Mouse (Mus musculus): ENCODE results near the gene Ttpal. TPM values are rescaled to one million over a fixed set of nuclear protein-coding genes. Genes with fewer than 3 reads are reported as not detected.

The Ttpal gene
- total RNA-seq, 4 experiments from 2014 or later: 26.8 to 38.6 (median 31.5) TPM

GRCm38 (mm10) chr2:163662698-163663221 is 60.6 kb downstream of the Ttpal start:
- DNase-seq: no peak

- no peak for DNase-seq
These were observed 61.8 kb downstream of the Ttpal start for GRCm38 (mm10) chr2:163663930-163664329.

- DNase-seq: no peak
These were observed 64.9 kb downstream of the Ttpal start for GRCm38 (mm10) chr2:163667045-163667444.

Other genes starting within 250 kb of the Ttpal start
- 1 to 10 TPM; 3.7 to 7.1 (median 5.7) TPM for gene Jph2, start 204.3 kb upstream of the Ttpal start, total RNA-seq (2022)
- 10 to 100 TPM; 33.2 to 39.2 (median 38.5) TPM for gene Oser1, start 177.6 kb upstream of the Ttpal start, total RNA-seq (2022)
- gene Gdap1l1, start 163.8 kb upstream of the Ttpal start, total RNA-seq (2022): 1 to 10 TPM; 4.7 to 5.8 (median 4.8) TPM
- gene Fitm2, start 129.7 kb upstream of the Ttpal start, total RNA-seq (2022): 100 to 1,000 TPM in 1 of 4 experiments, 10 to 100 TPM in 3; 81.0 to 128 (median 92.8) TPM
- not detected for gene R3hdml, start 110.0 kb upstream of the Ttpal start, total RNA-seq (2022)
- under 1 TPM in 2 of 4 experiments, not detected in 2; 0.06 to 0.16 TPM for gene Hnf4a, start 95.5 kb upstream of the Ttpal start, total RNA-seq (2022)
- 100 to 1,000 TPM; 566 to 814 (median 738) TPM for gene Serinc3, start 42.8 kb downstream of the Ttpal start, total RNA-seq (2022)
- gene Pkig, start 56.1 kb downstream of the Ttpal start, total RNA-seq (2022): 10 to 100 TPM; 37.6 to 60.4 (median 57.4) TPM
- gene Ada, start 147.9 kb downstream of the Ttpal start, total RNA-seq (2022): 1 to 10 TPM; 3.3 to 6.1 (median 5.3) TPM
- gene Ccn5, start 218.5 kb downstream of the Ttpal start, total RNA-seq (2022): 1 to 10 TPM in 1 of 4 experiments, under 1 TPM in 3; 0.38 to 1.7 (median 0.50) TPM

All from adrenal gland, adult 8-10 months (tissue).